Mouse (Mus musculus): ENCODE results near the gene Nrcam. TPM values are rescaled to one million over a fixed set of nuclear protein-coding genes. Genes with fewer than 3 reads are reported as not detected.

Nrcam gene
- total and polyA plus RNA-seq, 3 experiments = 0.05 to 0.33 (median 0.13) TPM

- no peak for TF ChIP-seq ZKSCAN1 (IDR thresholded peaks at IDR 0.05; ENCODE audit: borderline replicate concordance, low read depth, low read length)
- no peak for TF ChIP-seq POLR2AphosphoS2 (IDR thresholded peaks at IDR 0.05; ENCODE audit: low read depth, low read length)
- TF ChIP-seq POLR2A (IDR thresholded peaks at IDR 0.05; ENCODE audit: low read depth, low read length) = no peak
- no peak for TF ChIP-seq USF2 (conservative IDR thresholded peaks at IDR 0.05; ENCODE audit: low read depth, low read length)
- TF ChIP-seq JUND (conservative IDR thresholded peaks at IDR 0.05; ENCODE audit: low read depth, low read length) = no peak
- TF ChIP-seq KAT2A (IDR thresholded peaks at IDR 0.05; ENCODE audit: insufficient replicate concordance, low read length) = no peak
- no peak for TF ChIP-seq JUN (IDR thresholded peaks at IDR 0.05; ENCODE audit: insufficient read depth, low read depth, low read length)
- no peak for TF ChIP-seq ELF1 (IDR thresholded peaks at IDR 0.05; ENCODE audit: low read depth, low read length)
- TF ChIP-seq SMC3 (IDR thresholded peaks at IDR 0.05; ENCODE audit: low read depth, low read length) = no peak
- no peak for TF ChIP-seq ZMIZ1 (IDR thresholded peaks at IDR 0.05; ENCODE audit: low read depth, low read length)
- no peak for TF ChIP-seq ZNF384 (IDR thresholded peaks at IDR 0.05; ENCODE audit: low read depth, low read length)
- no peak for TF ChIP-seq ETS1 (conservative IDR thresholded peaks at IDR 0.05; ENCODE audit: low read depth, low read length)
- no peak for TF ChIP-seq PAX5 (IDR thresholded peaks at IDR 0.05; ENCODE audit: low read length)
- no peak for TF ChIP-seq EP300 (IDR thresholded peaks at IDR 0.05; ENCODE audit: low read length)
- TF ChIP-seq ZC3H11A (IDR thresholded peaks at IDR 0.05; ENCODE audit: low read depth, low read length) = no peak
- no peak for TF ChIP-seq RCOR1 (conservative IDR thresholded peaks at IDR 0.05; ENCODE audit: low read depth, low read length)
- in situ Hi-C loops (cut with MboI; ENCODE audit: low pct_ligation_motif_present, low pct_unique_long_range_greater_than_20kb, low sequenced_read_pairs) = no loop called here
- no peaks in the 10 kb centered on the region for H3K9me3 ChIP-seq (replicated peaks; ENCODE audit: low read length)
Measured at GRCm38 (mm10) chr12:44492759-44493479, 164.2 kb downstream of the Nrcam start.

DNA sequence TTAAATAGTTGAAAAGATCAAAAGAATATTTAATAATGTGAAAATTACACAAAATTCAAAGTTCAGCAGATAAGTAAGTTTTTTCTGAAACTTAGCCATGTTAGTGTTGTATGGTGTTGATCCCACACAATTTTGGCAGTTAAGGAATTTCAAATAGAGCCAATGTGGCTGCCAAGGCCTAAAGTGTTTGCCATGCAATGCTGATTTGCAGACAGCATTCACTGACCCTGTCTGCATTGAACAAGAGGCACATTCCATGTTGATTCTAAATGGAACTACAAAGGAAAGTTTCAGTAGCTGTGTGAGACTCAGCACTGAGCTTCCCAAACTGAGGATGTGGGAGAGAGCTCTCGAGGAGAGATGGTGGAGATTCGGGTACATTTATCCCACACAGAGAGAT lies 169.1 kb downstream of the Nrcam start:
- no peaks in the 10 kb centered on the region for H3K79me2 ChIP-seq (replicated peaks; ENCODE audit: control insufficient read depth, extremely low read depth, insufficient read depth, poor library complexity, severe bottlenecking)
- H3K4me2 ChIP-seq (ENCODE audit: insufficient read depth, low read depth, poor library complexity, severe bottlenecking) = no peak overlapping the region
- H3K36me3 ChIP-seq (replicated peaks in 1 of 2; ENCODE audit: control insufficient read depth in 1 of 2, insufficient read depth in 1 of 2, low read length in 1 of 2) = no peaks in the 10 kb centered on the region
- H3K9me3 ChIP-seq (replicated peaks; ENCODE audit: low read length) = no peaks in the 10 kb centered on the region
- H3K27ac ChIP-seq (ENCODE audit: insufficient read depth, low read depth) = no peak overlapping the region
- peaks cover 0 to 19% of the 10 kb centered on the region in 2 experiments; a peak in 2 of 4 replicates for H3K4me1 ChIP-seq (ENCODE audit: control insufficient read depth in 1 of 2, insufficient read depth in 2 of 2)
- no peak for DNase-seq (ENCODE audit: extremely low read depth)
- dilution Hi-C loops (cut with MboI; ENCODE audit: extremely low pct_ligation_motif_present, extremely low pct_unique_long_range_greater_than_20kb, low sequenced_read_pairs) (no loop called here), in situ Hi-C loops (cut with MboI; ENCODE audit: low pct_ligation_motif_present, low pct_unique_long_range_greater_than_20kb, low sequenced_read_pairs) (no loop called here)
- H3K9ac ChIP-seq (ENCODE audit: insufficient read depth, low read depth) = no peak overlapping the region
- H3K27me3 ChIP-seq (replicated peaks) = no peaks in the 10 kb centered on the region
- TF ChIP-seq UBTF (IDR thresholded peaks at IDR 0.05; ENCODE audit: low read depth, low read length) (no peak), IRF4 (IDR thresholded peaks at IDR 0.05; ENCODE audit: low read depth, low read length) (no peak), MYC (IDR thresholded peaks at IDR 0.05; ENCODE audit: low read depth, low read length) (no peak), ETS1 (conservative IDR thresholded peaks at IDR 0.05; ENCODE audit: low read depth, low read length) (no peak), POLR2AphosphoS2 (IDR thresholded peaks at IDR 0.05; ENCODE audit: low read depth, low read length) (no peak), JUN (IDR thresholded peaks at IDR 0.05; ENCODE audit: insufficient read depth, low read depth, low read length) (no peak), ELF1 (IDR thresholded peaks at IDR 0.05; ENCODE audit: low read depth, low read length) (no peak), ZMIZ1 (IDR thresholded peaks at IDR 0.05; ENCODE audit: low read depth, low read length) (no peak), CHD1 (IDR thresholded peaks at IDR 0.05; ENCODE audit: low read depth, low read length) (no peak), E2F4 (IDR thresholded peaks at IDR 0.05; ENCODE audit: insufficient replicate concordance, low read depth, low read length) (no peak), MAFK (IDR thresholded peaks at IDR 0.05; ENCODE audit: insufficient replicate concordance, low read length) (no peak), MAX (IDR thresholded peaks at IDR 0.05; ENCODE audit: low read length) (no peak), CHD2 (IDR thresholded peaks at IDR 0.05; ENCODE audit: low read length) (no peak), JUND (conservative IDR thresholded peaks at IDR 0.05; ENCODE audit: low read depth, low read length) (no peak), RCOR1 (conservative IDR thresholded peaks at IDR 0.05; ENCODE audit: low read depth, low read length) (no peak), HCFC1 (IDR thresholded peaks at IDR 0.05; ENCODE audit: low read depth, low read length) (no peak), SIN3A (IDR thresholded peaks at IDR 0.05; ENCODE audit: low read length) (no peak), MXI1 (IDR thresholded peaks at IDR 0.05; ENCODE audit: low read depth, low read length) (no peak)
- H3K4me3 ChIP-seq (replicated peaks in 1 of 3; ENCODE audit: low read depth in 2 of 3, low read length in 2 of 3, poor library complexity in 1 of 3) = no peak overlapping the region

More at GRCm38 (mm10) chr12:44492759-44493479, 164.2 kb downstream of the Nrcam start:
- Histone ChIP-seq H3K27me3 (replicated peaks) (no peaks in the 10 kb centered on the region), H3K36me3 (replicated peaks in 1 of 2; ENCODE audit: control insufficient read depth in 1 of 2, insufficient read depth in 1 of 2, low read length in 1 of 2) (no peaks in the 10 kb centered on the region), H3K9ac (ENCODE audit: insufficient read depth, low read depth) (no peak overlapping the region), H3K4me2 (ENCODE audit: insufficient read depth, low read depth, poor library complexity, severe bottlenecking) (no peak overlapping the region), H3K4me3 (replicated peaks in 1 of 3; ENCODE audit: low read depth in 2 of 3, low read length in 2 of 3, poor library complexity in 1 of 3) (no peak overlapping the region), H3K4me1 (ENCODE audit: control insufficient read depth in 1 of 2, insufficient read depth in 2 of 2) (peaks cover 0 to 22% of the 10 kb centered on the region in 2 experiments; a peak in 2 of 4 replicates), H3K27ac (ENCODE audit: insufficient read depth, low read depth) (no peak overlapping the region), H3K79me2 (replicated peaks; ENCODE audit: control insufficient read depth, extremely low read depth, insufficient read depth, poor library complexity, severe bottlenecking) (no peaks in the 10 kb centered on the region)
- dilution Hi-C loops (cut with MboI; ENCODE audit: extremely low pct_ligation_motif_present, extremely low pct_unique_long_range_greater_than_20kb, low sequenced_read_pairs) = no loop called here
- no peak for DNase-seq (ENCODE audit: extremely low read depth)
